ENCODE assay signal across 7 mouse cellular contexts in genomic region chr17:25876347-25876915, GRCm38 (mm10). TPM values are rescaled to one million over a fixed set of nuclear protein-coding genes. Genes with fewer than 3 reads are reported as not detected.
DNase-seq lines count a peak whose midpoint lies in the region; ATAC-seq lines count a peak whose summit lies in the region.

No protein-coding gene starts in this region.

- intact Hi-C loops in left cerebral cortex, postnatal 4 days (cut with DNase I), result no loop called here
- intact Hi-C loops in left cerebral cortex, postnatal 36 days (cut with DNase I), result no loop called here

- ATAC-seq in neural tube, embryonic 11.5 days (ENCODE audit: insufficient read depth, low FRiP score, low TSS enrichment), result no peak
- ATAC-seq in limb, embryonic 13.5 days (ENCODE audit: low FRiP score, low read depth), result no peak
- ATAC-seq in stomach, embryonic 16.5 days (ENCODE audit: insufficient read depth, low FRiP score), result no peak

- H3K36me3 ChIP-seq in neural tube, embryonic 11.5 days (ENCODE audit: control insufficient read depth, insufficient read depth, low read length), result peaks cover 7% of the 10 kb centered on the region; the same call in 1 of the 2 replicates
- H3K36me3 ChIP-seq in hindbrain, embryonic 10.5 days, result peaks cover 32% of the 10 kb centered on the region
- peaks cover 23% of the 10 kb centered on the region for H3K36me3 ChIP-seq in limb, embryonic 13.5 days
- H3K36me3 ChIP-seq in stomach, embryonic 16.5 days (ENCODE audit: control insufficient read depth, insufficient read depth, low read length), result peaks cover 7% of the 10 kb centered on the region; the same call in 1 of the 2 replicates

- peaks cover 26% of the 10 kb centered on the region for H3K4me1 ChIP-seq in neural tube, embryonic 11.5 days (ENCODE audit: control insufficient read depth, insufficient read depth, low read length)
- peaks cover 77% of the 10 kb centered on the region for H3K4me1 ChIP-seq in hindbrain, embryonic 10.5 days (replicated peaks)
- peaks cover 34% of the 10 kb centered on the region for H3K4me1 ChIP-seq in limb, embryonic 13.5 days
- peaks cover 27% of the 10 kb centered on the region for H3K4me1 ChIP-seq in stomach, embryonic 16.5 days (ENCODE audit: control insufficient read depth, insufficient read depth, low read length)

- H3K4me3 ChIP-seq in neural tube, embryonic 11.5 days (ENCODE audit: low read depth, low read length), result peak overlapping the region; percentile 72
- peak overlapping the region; percentile 73 for H3K4me3 ChIP-seq in hindbrain, embryonic 10.5 days
- H3K4me3 ChIP-seq in limb, embryonic 13.5 days, result peak overlapping the region; percentile 76
- H3K4me3 ChIP-seq in stomach, embryonic 16.5 days (replicated peaks; ENCODE audit: low read length), result peak overlapping the region; percentile 93

- DNase-seq in neural tube, embryonic 11.5 days (ENCODE audit: low spot score), result no peak
- no peak for DNase-seq in neural tube, embryonic 10.5 days (ENCODE audit: extremely low spot score, low spot score)
- DNase-seq in hindbrain, embryonic 10.5 days (ENCODE audit: low spot score), result no peak
- no peak for DNase-seq in left cerebral cortex, postnatal 4 days
- no peak for DNase-seq in left cerebral cortex, postnatal 36 days (ENCODE audit: low spot score in 2 of 2)

- H3K27me3 ChIP-seq in neural tube, embryonic 11.5 days (ENCODE audit: control insufficient read depth, insufficient read depth, low read length), result no peaks in the 10 kb centered on the region
- H3K27me3 ChIP-seq in hindbrain, embryonic 10.5 days (ENCODE audit: insufficient read depth, poor library complexity, severe bottlenecking), result no peaks in the 10 kb centered on the region
- no peaks in the 10 kb centered on the region for H3K27me3 ChIP-seq in limb, embryonic 13.5 days
- H3K27me3 ChIP-seq in stomach, embryonic 16.5 days (ENCODE audit: control insufficient read depth, insufficient read depth, low read length), result no peaks in the 10 kb centered on the region

- peak overlapping the region; percentile 86 for H3K9ac ChIP-seq in neural tube, embryonic 11.5 days (ENCODE audit: low read length)
- H3K9ac ChIP-seq in limb, embryonic 13.5 days, result peak overlapping the region; percentile 84
- H3K9ac ChIP-seq in stomach, embryonic 16.5 days (ENCODE audit: low read length), result peak overlapping the region; percentile 85

- peak overlapping the region; percentile 97 for H3K4me2 ChIP-seq in neural tube, embryonic 11.5 days (ENCODE audit: low read depth)
- H3K4me2 ChIP-seq in limb, embryonic 13.5 days (replicated peaks), result peak overlapping the region; percentile 96
- H3K4me2 ChIP-seq in stomach, embryonic 16.5 days (ENCODE audit: low read depth, low read length), result peak overlapping the region; percentile 90

- WGBS in neural tube, embryonic 11.5 days, result 55% methylated on average over 10 of the region's 10 CpGs
- WGBS in hindbrain, embryonic 10.5 days, result 55% methylated on average over 10 of the region's 10 CpGs
- WGBS in limb, embryonic 13.5 days, result 70% methylated on average over 10 of the region's 10 CpGs
- 58% methylated on average over 10 of the region's 10 CpGs for WGBS in stomach, embryonic 16.5 days

- H3K9me3 ChIP-seq in neural tube, embryonic 11.5 days (ENCODE audit: control insufficient read depth, low read length), result no peaks in the 10 kb centered on the region
- H3K9me3 ChIP-seq in hindbrain, embryonic 10.5 days, result no peaks in the 10 kb centered on the region
- H3K9me3 ChIP-seq in limb, embryonic 13.5 days, result no peaks in the 10 kb centered on the region
- no peaks in the 10 kb centered on the region for H3K9me3 ChIP-seq in stomach, embryonic 16.5 days (replicated peaks; ENCODE audit: control insufficient read depth, low read length)

- no peak overlapping the region; the same call in 1 of the 2 replicates for H3K27ac ChIP-seq in neural tube, embryonic 11.5 days (ENCODE audit: low read depth, low read length)
- peak overlapping the region; percentile 92 for H3K27ac ChIP-seq in hindbrain, embryonic 10.5 days
- no peak overlapping the region for H3K27ac ChIP-seq in limb, embryonic 13.5 days
- H3K27ac ChIP-seq in stomach, embryonic 16.5 days (ENCODE audit: low read length), result no peak overlapping the region

RNA-seq across cellular contexts. Expression of gene Mettl26, which starts 1.6 kb away (rescaled TPM):
- 57.8 and 58.8 TPM in 2 replicates for polyA plus RNA-seq in neural tube, embryonic 11.5 days (2014; fragmentation: Nextera tagmentation; extraction: Ambion mirVana)
- polyA plus RNA-seq in hindbrain, embryonic 10.5 days (2016; fragmentation: Nextera tagmentation; extraction: Ambion mirVana), result 69.9 and 73.9 TPM in 2 replicates
- 56.1 and 56.2 TPM in 2 replicates for polyA plus RNA-seq in limb, embryonic 13.5 days (2015; fragmentation: Nextera tagmentation; extraction: Ambion mirVana)
- polyA plus RNA-seq in stomach, embryonic 16.5 days (2015; fragmentation: Nextera tagmentation; extraction: Ambion mirVana), result 57.1 and 63.8 TPM in 2 replicates
- 10 to 100 TPM; 24.1 to 25.8 TPM for total RNA-seq in left cerebral cortex, postnatal 4 days (2021)
- 10 to 100 TPM; 33.3 to 36.4 TPM for total RNA-seq in left cerebral cortex, postnatal 36 days (2021)

RNA-seq across cellular contexts. Expression of gene Wfikkn1, which starts 4.2 kb away (rescaled TPM):
- 1.2 and 1.7 TPM in 2 replicates for polyA plus RNA-seq in neural tube, embryonic 11.5 days (2014; fragmentation: Nextera tagmentation; extraction: Ambion mirVana)
- polyA plus RNA-seq in hindbrain, embryonic 10.5 days (2016; fragmentation: Nextera tagmentation; extraction: Ambion mirVana), result 5.8 and 26.3 TPM in 2 replicates
- 0.41 and 0.57 TPM in 2 replicates for polyA plus RNA-seq in limb, embryonic 13.5 days (2015; fragmentation: Nextera tagmentation; extraction: Ambion mirVana)
- 0.42 and 0.56 TPM in 2 replicates for polyA plus RNA-seq in stomach, embryonic 16.5 days (2015; fragmentation: Nextera tagmentation; extraction: Ambion mirVana)
- total RNA-seq in left cerebral cortex, postnatal 4 days (2021), result 1 to 10 TPM; 1.3 to 2.2 TPM
- total RNA-seq in left cerebral cortex, postnatal 36 days (2021), result 1 to 10 TPM; 1.4 to 1.5 TPM

RNA-seq across cellular contexts. Expression of gene Mcrip2, which starts 7.9 kb away (rescaled TPM):
- polyA plus RNA-seq in neural tube, embryonic 11.5 days (2014; fragmentation: Nextera tagmentation; extraction: Ambion mirVana), result 8.2 and 8.7 TPM in 2 replicates
- 10.6 and 14.7 TPM in 2 replicates for polyA plus RNA-seq in hindbrain, embryonic 10.5 days (2016; fragmentation: Nextera tagmentation; extraction: Ambion mirVana)
- polyA plus RNA-seq in limb, embryonic 13.5 days (2015; fragmentation: Nextera tagmentation; extraction: Ambion mirVana), result 9.8 and 12.2 TPM in 2 replicates
- 41.5 and 49.4 TPM in 2 replicates for polyA plus RNA-seq in stomach, embryonic 16.5 days (2015; fragmentation: Nextera tagmentation; extraction: Ambion mirVana)
- 10 to 100 TPM; 16.7 to 18.3 TPM for total RNA-seq in left cerebral cortex, postnatal 4 days (2021)
- 10 to 100 TPM; 23.5 to 29.8 TPM for total RNA-seq in left cerebral cortex, postnatal 36 days (2021)

RNA-seq across cellular contexts. Expression of gene Wdr90, which starts 15.1 kb away (rescaled TPM):
- polyA plus RNA-seq in neural tube, embryonic 11.5 days (2014; fragmentation: Nextera tagmentation; extraction: Ambion mirVana), result 17.8 and 20.3 TPM in 2 replicates
- 46.0 and 54.4 TPM in 2 replicates for polyA plus RNA-seq in hindbrain, embryonic 10.5 days (2016; fragmentation: Nextera tagmentation; extraction: Ambion mirVana)
- 24.9 and 26.2 TPM in 2 replicates for polyA plus RNA-seq in limb, embryonic 13.5 days (2015; fragmentation: Nextera tagmentation; extraction: Ambion mirVana)
- polyA plus RNA-seq in stomach, embryonic 16.5 days (2015; fragmentation: Nextera tagmentation; extraction: Ambion mirVana), result 20.9 and 22.1 TPM in 2 replicates
- 10 to 100 TPM; 37.4 to 39.4 TPM for total RNA-seq in left cerebral cortex, postnatal 4 days (2021)
- total RNA-seq in left cerebral cortex, postnatal 36 days (2021), result 10 to 100 TPM; 21.2 to 36.6 TPM

RNA-seq across cellular contexts. Expression of gene Rhot2, which starts 31.8 kb away (rescaled TPM):
- polyA plus RNA-seq in neural tube, embryonic 11.5 days (2014; fragmentation: Nextera tagmentation; extraction: Ambion mirVana), result 8.6 and 10.5 TPM in 2 replicates
- 18.8 and 28.5 TPM in 2 replicates for polyA plus RNA-seq in hindbrain, embryonic 10.5 days (2016; fragmentation: Nextera tagmentation; extraction: Ambion mirVana)
- polyA plus RNA-seq in limb, embryonic 13.5 days (2015; fragmentation: Nextera tagmentation; extraction: Ambion mirVana), result 25.7 and 26.8 TPM in 2 replicates
- 22.4 and 23.5 TPM in 2 replicates for polyA plus RNA-seq in stomach, embryonic 16.5 days (2015; fragmentation: Nextera tagmentation; extraction: Ambion mirVana)
- total RNA-seq in left cerebral cortex, postnatal 4 days (2021), result 10 to 100 TPM; 58.5 to 65.2 TPM
- 10 to 100 TPM; 73.7 to 86.7 TPM for total RNA-seq in left cerebral cortex, postnatal 36 days (2021)
